Mouse (Mus musculus) bone marrow, adult 2 months (tissue): ENCODE results near the gene 4930402H24Rik. TPM values are rescaled to one million over a fixed set of nuclear protein-coding genes. Genes with fewer than 3 reads are reported as not detected.

Source experiments
- H3K27ac ChIP-seq: fragments of 200-500 bp; 2 replicates; pipeline ENCODE4 v1.5.1; 2012; ENCODE audit warnings: low read depth, mild to moderate bottlenecking, control low read depth, inconsistent platforms, low read length; ENCODE audit not compliant: control insufficient read depth, poor library complexity, insufficient read depth
- H3K4me1 ChIP-seq: fragments of 200-500 bp; 2 replicates; pipeline ENCODE4 v1.6.1; 2011; ENCODE audit warnings: low read length; ENCODE audit not compliant: control insufficient read depth, insufficient read depth
- H3K4me3 ChIP-seq: fragments of 200-500 bp; replicated peaks from 2 replicates; pipeline ENCODE3; 2011; ENCODE audit warnings: mild to moderate bottlenecking, low read depth, low read length, control low read depth; ENCODE audit not compliant: control insufficient read depth
- CTCF ChIP-seq: fragments of 200-500 bp; IDR thresholded peaks from 2 replicates; pipeline ENCODE4 v1.5.1; 2011; ENCODE audit warnings: low read length, control low read depth; ENCODE audit not compliant: control insufficient read depth, insufficient read depth
- POLR2A ChIP-seq: fragments of 200-500 bp; IDR thresholded peaks from 2 replicates; pipeline ENCODE4 v1.6.1; 2011; ENCODE audit warnings: low read depth, mild to moderate bottlenecking, control low read depth, low read length, borderline replicate concordance; ENCODE audit not compliant: control insufficient read depth
- WGBS: fragments of 180-500 bp; shearing (Covaris S2); methylation state at CpG from one replicate; pipeline ENCODE4 v1.1.7; 2018; 5-methylcytosine and 5-hydroxymethylcytosine counted together
- polyA plus RNA-seq: library from polyadenylated mRNA; stranded (reverse); fragments of >200 nt; gene quantifications from 2 replicates; pipeline ENCODE4 v1.2.4, GENCODE M21; 2011; ENCODE audit warnings: low replicate concordance; ENCODE audit not compliant: missing spikeins, insufficient read depth, insufficient read length

4930402H24Rik gene
- polyA plus RNA-seq, 1 experiment, result 26.6 TPM

GRCm38 (mm10) chr2:130704040-130705001, 201.9 kb downstream of the 4930402H24Rik start:
- H3K4me1 ChIP-seq, result peaks cover 1% of the 10 kb centered on the region
- 73% methylated on average over 9 of the region's 9 CpGs for WGBS
- H3K4me3 ChIP-seq, result no peak overlapping the region
- H3K27ac ChIP-seq, result no peak overlapping the region
- TF ChIP-seq CTCF (no peak), POLR2A (no peak)

DNA sequence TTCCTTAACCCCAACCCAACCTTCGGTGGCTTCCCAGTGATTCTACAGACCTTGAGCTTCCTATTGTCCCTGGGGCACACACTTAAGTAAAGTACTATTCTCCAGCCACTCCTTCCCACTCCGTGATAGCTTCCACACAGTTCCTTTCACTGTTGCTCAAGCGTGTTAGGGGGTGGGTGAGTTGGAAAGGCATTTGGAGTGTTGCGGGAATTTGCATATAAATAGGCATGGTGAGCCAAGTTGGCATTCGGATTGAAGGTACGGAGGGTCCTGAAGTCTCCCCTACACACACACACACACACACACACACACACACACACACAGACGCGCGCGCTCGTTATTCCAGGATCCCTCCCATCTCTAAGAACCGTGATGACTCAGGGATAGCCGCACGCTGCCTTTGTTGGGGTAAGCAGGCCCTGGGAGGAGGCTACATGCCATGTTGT, 208.4 kb downstream of the 4930402H24Rik start:
- 37% methylated on average over 14 of the region's 14 CpGs for WGBS
- no peaks in the 10 kb centered on the region for H3K4me1 ChIP-seq
- no peak overlapping the region for H3K27ac ChIP-seq
- no peak overlapping the region for H3K4me3 ChIP-seq
- TF ChIP-seq CTCF (no peak), POLR2A (no peak)

DNA sequence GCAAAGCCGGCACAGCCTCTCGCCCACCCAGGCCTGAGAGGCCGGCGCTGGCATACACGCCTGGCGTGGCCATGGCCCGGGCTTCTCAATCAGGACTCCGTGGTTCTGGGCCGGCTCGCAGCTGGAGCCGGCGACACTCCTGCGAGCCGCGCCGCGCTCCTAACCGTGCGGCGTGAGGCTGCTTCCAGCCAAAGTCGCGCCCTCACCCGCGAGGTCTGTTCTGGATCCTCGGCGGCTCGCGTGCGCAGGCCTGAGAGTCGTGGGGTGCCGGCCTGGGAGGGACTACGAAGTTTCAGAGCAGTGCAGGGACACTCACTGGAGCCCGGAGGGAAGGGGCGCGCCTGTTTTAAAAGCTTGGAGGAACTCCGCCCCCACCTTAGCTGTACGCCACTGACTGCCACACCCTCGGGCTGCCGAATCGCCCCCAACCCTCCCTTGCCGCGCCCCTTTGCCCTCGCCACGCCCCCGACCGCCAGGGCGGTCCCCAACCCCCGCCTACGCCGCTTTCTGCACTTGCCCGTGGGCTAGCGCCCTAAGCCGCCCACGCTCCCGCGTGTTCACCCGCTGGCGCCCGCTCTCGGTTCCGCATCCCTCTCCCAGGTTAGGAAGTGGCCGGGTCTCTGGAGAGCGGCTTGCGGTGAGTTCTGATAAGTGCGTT, 208.9 kb downstream of the 4930402H24Rik start, which contains the start of gene Slc4a11:
Gene Slc4a11, minus strand, starts transcription at position 367 of the 658 bp plus-strand sequence.
- peak within 1 kb of the TSS; percentile 14 for H3K4me3 ChIP-seq
- under 1% methylated on average over 65 of the region's 65 CpGs for WGBS

DNA sequence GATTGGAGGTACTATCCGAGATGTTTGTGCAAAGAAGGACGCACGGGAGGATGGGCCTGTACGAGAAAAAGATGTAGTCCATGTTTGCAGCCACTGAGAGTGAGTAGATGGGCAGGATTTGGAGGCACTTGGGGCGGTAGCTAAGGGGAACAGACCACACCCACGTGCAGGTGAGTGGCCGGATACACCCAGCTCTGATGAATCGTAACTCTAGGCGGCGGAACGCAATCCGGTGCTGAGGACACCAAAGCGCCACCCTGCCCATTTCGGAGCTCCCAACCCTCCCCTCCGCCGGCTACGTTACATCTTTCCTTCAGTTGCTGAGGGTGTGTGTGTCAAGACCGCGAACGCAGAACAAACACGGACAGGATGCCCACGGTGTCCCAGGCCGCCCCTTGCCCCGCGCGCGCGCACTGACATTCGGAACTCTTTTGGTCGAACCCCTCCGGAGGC, 209.5 kb downstream of the 4930402H24Rik start:
- Histone ChIP-seq H3K4me1 (no peaks in the 10 kb centered on the region), H3K4me3 (peak overlapping the region; percentile 8), H3K27ac (no peak overlapping the region)
- TF ChIP-seq CTCF, result no peak
- WGBS, result 1% methylated on average over 31 of the region's 31 CpGs

More for the DNA sequence above, 208.9 kb downstream of the 4930402H24Rik start, which contains the start of gene Slc4a11:
- no peak within 1 kb of the TSS for H3K27ac ChIP-seq
- TF ChIP-seq CTCF (no peak), POLR2A (no peak; the same call in 1 of the 2 replicates)
- no peaks in the 10 kb centered on the region for H3K4me1 ChIP-seq

DNA sequence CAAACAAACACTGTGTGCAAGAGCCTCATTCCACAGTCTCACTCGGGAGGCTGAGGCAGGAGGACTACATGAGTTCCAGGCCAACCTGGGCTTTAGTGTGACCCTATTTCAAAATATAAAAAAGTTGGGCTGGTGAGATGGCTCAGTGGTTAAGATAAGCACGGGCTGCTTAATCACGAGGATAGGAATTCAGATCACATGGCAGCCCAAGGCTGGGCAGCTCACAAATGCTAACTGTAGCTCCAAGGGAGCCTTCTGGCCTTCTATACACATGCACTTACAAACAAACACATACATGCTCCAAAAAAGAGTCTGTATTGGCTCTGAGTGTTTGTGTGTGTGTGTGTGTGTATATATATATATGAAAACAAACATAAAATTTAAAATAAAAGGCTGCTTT, 212.6 kb downstream of the 4930402H24Rik start:
- 42% methylated on average over 3 of the region's 3 CpGs for WGBS
- TF ChIP-seq CTCF, result no peak
- TF ChIP-seq POLR2A, result no peak
- no peak overlapping the region for H3K4me3 ChIP-seq
- no peaks in the 10 kb centered on the region for H3K4me1 ChIP-seq
- H3K27ac ChIP-seq, result no peak overlapping the region

- 51% methylated on average over 2 of the region's 2 CpGs for WGBS
- TF ChIP-seq CTCF (no peak), POLR2A (no peak)
- Histone ChIP-seq H3K4me1 (no peaks in the 10 kb centered on the region), H3K27ac (no peak overlapping the region), H3K4me3 (no peak overlapping the region)
Observed at GRCm38 (mm10) chr2:130689011-130689410, 217.2 kb downstream of the 4930402H24Rik start.

DNA sequence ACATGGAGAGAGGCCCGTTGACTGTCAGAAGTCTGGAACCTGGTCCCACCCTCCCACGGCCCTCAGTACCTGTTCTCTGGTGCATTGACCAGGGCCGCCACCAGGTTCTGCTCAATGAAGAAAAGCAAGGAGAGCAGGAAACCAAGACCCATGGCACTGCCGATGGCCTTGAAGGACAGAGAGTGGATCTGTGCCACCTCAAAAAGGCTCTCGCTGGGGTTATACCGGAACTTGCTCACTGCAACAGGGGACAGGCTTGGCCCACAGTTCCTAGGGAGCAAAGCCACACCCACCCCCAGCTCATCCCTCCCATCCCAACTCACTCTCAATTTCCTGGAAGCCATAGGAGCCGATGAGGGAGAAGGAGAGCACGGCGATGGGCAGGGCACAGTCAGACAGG, 220.8 kb downstream of the 4930402H24Rik start:
- WGBS, result 84% methylated on average over 9 of the region's 9 CpGs
- no peaks in the 10 kb centered on the region for H3K4me1 ChIP-seq
- TF ChIP-seq POLR2A (no peak), CTCF (no peak)
- no peak overlapping the region for H3K4me3 ChIP-seq
- no peak overlapping the region for H3K27ac ChIP-seq

DNA sequence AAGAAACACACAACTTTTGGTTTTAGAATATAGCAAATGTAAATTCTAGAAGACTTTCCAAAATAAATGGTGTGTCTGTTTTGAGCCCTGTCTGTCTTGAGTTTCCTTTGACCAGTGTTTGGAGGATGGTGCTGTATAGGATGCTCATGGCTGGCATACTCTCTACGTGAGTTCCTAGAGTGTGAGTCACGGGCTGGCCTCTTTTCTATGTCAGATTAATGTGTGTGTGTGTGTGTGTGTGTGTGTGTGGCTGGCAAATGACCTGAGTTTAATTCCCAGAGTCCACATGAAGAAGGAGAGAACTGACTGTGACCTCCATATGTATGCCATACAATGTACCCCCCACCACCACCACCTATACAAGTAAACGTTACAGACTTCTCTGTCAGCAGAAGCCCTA, 224.7 kb downstream of the 4930402H24Rik start:
- TF ChIP-seq CTCF, result no peak
- no peak for TF ChIP-seq POLR2A
- no peak overlapping the region for H3K4me3 ChIP-seq
- H3K4me1 ChIP-seq, result no peaks in the 10 kb centered on the region
- WGBS, result 92% methylated on average over 3 of the region's 3 CpGs
- H3K27ac ChIP-seq, result no peak overlapping the region
